Mouse (Mus musculus) natural killer cell, adult 2 months (primary cell): ENCODE data around the gene Donson.
"Not testable (repeated sequence)": the region's sequence is repeated elsewhere in the genome, so short reads cannot be mapped to it uniquely, and the experiment has no call there.

Experiments
- DNase-seq, 2 experiments: peaks; one replicate each; pipeline ENCODE4 v3.0.0; 2022; ENCODE audit warnings: low spot score in 2 of 2

Gene Donson

DNA sequence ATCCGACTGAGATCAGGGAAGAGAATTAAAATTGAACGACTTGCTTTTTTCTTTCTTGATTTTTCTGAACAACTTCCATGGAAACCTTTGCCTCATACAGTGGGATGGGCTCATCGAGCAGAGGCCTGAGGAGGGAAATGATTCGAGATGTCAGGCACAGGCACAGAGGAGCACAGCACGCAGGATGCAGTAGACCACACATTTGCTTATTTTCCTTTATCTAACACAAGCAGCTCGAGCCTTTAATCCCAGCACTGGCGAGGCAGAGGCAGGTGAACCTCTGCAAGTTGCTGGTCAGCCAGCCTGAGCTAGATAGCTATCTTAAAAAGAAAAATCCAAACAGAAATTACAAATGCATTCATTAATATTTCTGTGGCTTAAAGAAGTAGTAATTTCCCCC is 1.2 kb upstream of the Donson start:
- no peak for DNase-seq

DNA sequence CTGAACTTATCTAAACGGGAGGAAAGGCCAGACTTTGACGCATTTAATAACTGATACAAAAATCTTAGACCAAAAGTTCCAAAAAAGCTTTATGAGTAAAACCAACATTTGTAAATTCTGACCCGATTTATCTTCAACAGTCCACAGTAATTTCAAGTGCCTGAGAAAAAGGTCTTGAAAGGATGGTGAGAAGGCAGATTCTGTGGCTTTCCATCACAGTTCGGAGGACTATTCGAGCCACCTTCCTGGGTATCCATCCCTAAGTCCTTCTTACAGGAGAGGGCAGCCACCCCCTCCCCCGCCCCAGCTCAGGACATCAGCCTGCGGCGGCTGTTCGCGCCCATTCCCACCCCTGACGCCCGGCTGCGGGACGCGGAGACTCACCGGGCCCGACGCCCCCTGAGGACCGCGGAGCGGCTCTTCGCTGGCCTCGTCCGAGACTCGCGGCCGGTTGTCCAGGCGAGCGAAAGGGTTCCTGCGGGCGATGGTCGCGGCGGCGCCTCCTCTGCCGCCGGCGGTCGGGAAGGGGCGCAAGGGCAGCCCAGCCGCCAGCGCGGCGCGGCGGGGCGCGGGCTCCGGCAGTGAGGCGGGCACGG is 449 bp downstream of the Donson start:
- no peak for DNase-seq

DNA sequence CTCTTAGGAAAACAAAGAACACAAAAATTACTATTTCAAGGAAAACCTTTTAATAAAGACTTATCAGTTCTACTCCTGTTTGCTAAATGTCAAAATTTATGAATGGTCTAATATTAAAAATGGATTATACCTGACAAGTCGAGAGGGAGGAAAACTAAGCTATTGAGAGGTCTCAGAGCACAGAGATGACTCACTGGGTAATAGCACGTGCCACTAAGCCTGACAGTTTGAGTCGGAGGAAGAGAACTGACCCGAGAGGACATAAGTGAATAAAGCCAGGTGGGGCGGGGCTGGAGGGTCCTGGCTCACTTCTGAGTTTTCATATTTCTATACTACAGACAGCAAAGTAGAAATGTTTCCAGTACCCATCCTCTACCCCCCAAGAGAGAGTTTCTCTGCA is 2.2 kb downstream of the Donson start:
- no peak for DNase-seq

DNA sequence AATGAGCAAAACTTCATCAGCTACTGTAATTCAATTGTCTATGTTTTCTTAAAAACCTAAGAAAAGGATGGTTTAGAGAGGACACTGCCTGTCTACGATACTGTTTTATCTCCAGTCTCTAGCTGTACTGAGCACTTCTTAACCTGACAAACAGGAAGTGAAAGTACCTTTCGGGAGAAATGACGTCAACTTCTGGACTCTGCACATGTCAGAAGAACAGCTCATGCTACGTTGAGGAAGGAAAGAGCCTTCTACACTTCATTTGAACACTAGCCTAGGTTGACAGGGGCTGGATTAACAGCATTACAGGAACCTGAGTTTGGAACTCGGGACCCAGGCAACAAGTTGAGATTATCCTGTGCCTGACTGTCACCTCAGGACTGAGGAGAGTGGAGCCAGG is 3.0 kb downstream of the Donson start:
- peak; percentile 53 to 62 for DNase-seq

DNA sequence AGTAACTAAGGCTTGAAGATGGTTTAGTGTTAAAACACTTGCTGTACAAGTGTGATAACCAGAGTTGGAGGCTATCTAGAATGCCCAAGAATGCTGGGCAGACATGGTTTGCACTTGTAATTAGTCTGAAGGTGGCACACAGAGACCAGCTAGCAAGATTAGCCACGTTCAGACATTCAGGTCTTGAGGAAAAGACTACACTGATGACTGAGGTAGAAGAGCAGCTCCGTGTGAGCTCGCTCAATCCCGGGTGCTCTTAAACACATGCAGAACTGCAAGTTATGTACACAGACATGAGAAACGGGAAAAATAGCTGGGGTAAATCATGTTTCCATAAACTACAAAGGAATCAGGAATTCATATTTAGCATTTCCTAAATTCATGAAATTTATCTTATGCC is 7.9 kb downstream of the Donson start:
- DNase-seq = no peak

DNA sequence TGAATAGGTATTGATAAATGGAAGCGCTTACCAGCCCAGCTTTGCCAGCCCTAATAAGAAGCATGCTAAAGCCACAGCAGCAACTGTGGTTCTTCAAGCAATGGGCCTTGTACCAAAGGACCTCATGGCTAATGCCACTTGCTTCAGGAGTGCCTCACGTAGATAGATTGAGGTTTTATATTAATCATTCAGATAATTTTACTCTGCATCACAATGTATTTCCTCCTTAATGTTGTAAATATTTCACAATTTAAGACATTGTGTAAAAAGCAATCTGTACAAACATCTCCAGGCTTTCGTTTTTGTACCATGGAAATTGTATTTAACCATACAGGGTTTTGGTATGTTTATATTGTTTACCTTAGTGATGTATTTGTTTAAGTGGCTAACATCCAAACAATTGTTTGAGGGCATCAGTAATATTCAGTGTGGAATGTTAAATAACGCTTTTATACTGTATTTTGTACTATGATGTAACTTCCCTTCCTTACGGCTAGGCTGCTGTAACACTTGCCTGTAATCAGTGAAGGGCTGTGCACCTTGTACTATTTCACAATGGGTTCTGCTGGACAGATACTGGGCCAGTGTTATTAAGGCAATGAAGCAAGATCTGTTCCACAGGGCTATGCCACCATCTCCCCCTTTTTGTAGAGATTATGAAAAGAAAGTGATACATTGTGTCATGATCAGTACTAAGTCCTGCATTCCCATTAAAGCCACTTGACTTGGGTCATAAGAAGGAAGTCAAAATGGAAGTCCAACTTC is 10.2 kb downstream of the Donson start:
- no peak for DNase-seq

DNA sequence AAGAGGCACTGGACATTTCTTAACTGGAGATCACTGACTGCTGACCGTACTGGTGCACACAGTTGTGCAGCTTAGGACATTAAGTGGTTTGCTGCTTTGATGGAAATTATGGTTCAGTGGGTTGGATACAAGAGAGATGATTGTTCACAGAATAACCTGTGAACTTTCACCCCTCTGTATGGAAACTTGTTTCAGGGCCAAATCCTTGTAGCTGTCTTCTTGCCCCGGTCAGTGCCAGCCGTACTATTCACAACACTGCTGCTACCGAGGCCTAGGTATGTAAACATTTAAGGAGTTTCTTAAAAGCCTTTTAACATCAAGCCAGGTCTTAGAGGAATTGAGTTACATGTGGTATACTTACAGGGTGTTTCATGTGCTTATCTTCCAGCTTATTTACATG is 14.1 kb downstream of the Donson start:
- no peak for DNase-seq

DNA sequence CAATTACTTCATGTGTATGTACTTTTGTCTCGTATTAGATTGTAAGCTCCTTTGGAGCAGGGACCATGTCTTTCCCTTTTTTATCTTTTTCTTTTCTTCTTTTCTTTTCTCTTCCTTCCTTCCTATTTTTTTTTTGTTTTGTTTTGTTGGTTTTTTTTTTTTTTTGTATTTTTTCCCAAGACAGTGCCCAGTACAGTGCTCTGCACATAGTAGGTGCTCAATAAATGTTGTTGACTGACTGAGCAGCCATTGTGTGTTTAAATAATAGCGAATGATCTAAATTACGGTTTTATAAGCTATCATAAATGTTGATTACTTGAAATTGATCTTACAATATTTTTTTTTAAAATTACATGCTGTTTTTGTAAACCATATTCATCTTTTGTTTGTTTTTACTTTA is 24.8 kb downstream of the Donson start:
- DNase-seq = no peak

DNA sequence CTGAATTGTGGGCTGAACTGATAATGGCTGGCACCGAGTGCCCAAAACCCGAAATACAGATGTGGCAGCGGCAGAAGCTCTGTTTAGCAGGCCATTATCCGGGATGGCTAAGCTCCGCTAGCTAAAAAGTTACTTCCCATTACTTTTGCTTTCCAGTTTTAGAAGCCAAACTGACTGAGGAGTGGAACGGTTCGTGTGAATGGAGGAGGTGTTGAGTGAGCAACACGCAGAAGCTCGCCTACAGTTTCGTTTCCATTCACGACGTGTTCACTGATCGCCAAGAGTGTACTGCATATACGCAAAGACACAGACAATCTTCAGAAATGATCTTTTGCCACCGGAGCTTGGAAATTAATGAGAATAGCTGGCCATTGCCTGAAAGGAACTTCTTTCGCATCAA is 26.2 kb downstream of the Donson start:
- no peak for DNase-seq

DNA sequence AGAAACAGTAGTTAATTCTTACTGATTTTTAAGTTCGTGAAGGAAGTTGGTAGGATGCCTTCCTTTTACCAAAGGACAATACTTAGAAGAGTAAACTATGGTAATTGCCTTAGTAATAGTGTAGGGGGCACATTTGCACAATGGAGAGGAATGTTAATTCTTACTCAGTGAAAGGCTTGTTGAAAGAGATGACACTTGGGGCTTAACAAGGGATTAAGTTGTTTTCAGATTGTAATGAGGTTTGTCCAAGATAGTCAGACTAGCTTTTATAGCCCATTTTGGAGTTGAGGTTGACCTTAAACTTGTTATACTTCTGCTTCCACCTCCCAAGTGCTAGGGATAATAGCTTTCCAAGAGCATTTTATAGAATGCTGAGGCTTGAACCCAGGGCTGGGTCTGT is 27.2 kb downstream of the Donson start:
- DNase-seq = no peak

DNA sequence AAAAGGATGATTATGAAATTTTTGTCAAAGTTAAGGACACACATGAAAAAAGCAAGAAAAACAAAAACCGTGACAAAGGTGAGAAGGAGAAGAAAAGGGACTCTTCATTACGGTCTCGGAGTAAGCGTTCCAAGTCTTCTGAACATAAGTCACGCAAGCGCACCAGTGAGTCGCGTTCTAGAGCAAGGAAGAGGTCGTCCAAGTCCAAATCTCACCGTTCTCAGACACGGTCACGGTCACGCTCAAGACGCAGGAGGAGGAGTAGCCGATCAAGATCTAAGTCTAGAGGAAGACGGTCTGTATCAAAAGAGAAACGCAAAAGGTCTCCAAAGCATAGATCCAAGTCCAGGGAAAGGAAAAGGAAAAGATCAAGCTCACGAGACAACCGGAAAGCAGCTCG is 28.8 kb downstream of the Donson start:
- no peak for DNase-seq

DNA sequence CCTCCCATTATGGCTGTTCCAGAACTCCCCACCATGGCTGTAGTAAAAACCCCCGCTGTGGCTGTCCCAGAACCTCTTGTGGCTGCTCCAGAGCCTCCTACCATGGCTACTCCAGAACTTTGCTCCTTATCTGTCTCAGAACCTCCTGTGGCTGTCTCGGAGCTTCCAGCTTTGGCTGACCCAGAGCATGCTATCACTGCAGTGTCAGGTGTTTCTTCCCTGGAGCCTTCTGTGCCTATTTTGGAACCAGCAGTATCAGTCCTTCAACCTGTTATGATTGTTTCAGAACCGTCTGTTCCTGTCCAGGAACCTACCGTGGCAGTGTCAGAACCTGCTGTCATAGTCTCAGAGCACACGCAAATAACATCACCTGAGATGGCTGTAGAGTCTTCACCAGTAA is 30.1 kb downstream of the Donson start:
- DNase-seq = no peak

DNA sequence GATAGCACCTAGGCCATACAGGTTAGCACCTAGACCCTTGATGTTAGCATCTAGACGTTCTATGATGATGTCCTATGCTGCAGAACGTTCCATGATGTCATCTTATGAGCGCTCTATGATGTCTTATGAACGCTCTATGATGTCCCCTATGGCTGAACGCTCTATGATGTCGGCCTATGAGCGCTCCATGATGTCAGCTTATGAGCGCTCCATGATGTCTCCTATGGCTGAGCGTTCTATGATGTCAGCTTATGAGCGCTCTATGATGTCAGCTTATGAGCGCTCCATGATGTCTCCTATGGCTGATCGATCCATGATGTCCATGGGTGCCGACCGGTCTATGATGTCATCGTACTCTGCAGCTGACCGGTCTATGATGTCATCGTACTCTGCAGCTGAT is 31.3 kb downstream of the Donson start:
- no peak for DNase-seq

DNA sequence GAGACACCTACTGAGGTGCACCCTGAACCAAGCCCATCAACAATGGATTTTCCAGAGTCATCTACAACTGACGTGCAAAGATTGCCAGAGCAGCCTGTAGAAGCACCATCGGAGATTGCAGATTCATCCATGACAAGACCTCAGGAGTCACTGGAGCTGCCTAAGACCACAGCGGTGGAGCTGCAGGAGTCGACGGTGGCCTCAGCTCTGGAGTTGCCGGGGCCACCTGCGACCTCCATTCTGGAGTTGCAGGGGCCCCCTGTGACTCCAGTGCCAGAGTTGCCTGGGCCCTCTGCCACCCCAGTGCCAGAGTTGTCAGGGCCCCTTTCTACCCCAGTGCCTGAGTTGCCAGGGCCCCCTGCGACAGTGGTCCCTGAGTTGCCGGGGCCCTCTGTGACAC is 33.3 kb downstream of the Donson start:
- DNase-seq = no peak

DNA sequence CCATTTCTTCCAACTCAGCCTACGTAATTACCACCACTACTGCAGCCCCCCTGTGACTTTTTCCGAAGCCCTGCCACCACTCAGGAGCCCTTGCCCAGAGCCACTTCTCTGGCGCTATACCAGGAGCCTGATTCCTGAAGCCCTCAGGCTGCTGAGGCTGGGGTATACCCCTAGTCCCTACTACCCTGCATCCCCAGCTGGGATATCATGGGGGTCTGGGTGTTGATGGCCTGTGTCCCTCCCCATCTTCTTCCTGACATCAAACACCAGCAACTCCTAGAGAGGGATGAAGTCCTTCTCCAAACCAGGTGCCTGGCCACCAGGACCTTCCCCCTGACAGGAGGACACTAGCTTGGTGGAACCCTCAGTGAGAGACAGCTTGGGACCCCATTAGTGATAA is 36.4 kb downstream of the Donson start:
- no peak for DNase-seq

DNA sequence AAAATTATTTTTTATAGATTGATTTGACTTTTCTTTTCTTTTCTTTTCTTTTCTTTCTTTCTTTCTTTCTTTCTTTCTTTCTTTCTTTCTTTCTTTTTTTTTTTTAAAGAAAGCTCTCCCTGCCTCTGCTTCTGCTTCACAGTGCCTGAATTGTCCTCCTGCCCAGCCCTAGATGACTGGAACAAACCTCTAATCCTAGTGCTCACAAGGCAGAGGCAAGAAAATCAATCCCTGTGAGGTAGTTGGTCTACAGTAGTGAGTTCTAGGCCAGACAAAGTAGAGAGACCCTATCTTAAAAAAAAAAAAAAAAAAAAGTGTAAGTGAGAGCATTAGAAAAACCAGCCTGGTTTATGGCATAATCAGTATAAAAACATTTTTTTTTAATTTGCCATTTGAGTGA is 38.8 kb downstream of the Donson start:
- no peak for DNase-seq

DNA sequence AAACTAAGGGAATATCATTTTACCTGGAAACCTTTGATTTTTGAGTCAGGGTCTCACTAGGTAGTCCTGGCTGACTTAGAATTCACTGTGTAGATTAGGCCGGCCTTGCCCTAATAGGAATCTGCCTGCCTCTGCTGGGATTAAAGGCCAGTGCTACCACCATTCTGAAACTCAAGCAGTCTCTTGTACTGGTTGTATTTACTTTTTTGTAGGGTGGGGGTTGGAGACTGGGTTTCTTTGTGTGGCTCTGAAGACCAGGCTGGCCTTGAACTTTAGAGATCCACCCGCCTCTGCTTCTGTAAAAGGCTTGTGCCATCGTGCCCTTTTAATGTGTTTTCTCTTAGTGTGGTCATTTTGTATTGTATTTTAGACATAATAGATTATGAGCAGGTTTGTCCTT is 39.3 kb downstream of the Donson start:
- DNase-seq = no peak

DNA sequence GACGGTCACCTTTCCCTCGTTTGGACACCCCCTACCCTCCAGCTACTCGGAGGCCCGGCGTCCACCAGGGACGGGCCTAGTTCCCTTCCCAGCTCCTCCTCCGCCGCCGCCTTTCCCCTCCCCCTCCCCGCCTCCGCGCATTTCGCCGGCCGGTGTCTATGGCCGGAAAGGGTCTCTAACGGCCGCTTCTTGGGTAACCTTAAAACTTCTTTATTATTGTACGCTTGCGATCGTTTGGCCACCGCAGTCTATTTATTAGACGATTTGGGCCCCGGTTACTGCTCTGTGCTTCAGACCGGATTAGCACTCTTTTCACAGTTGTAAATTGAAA is 40.4 kb downstream of the Donson start:
- DNase-seq = peak; percentile 55 to 61

DNA sequence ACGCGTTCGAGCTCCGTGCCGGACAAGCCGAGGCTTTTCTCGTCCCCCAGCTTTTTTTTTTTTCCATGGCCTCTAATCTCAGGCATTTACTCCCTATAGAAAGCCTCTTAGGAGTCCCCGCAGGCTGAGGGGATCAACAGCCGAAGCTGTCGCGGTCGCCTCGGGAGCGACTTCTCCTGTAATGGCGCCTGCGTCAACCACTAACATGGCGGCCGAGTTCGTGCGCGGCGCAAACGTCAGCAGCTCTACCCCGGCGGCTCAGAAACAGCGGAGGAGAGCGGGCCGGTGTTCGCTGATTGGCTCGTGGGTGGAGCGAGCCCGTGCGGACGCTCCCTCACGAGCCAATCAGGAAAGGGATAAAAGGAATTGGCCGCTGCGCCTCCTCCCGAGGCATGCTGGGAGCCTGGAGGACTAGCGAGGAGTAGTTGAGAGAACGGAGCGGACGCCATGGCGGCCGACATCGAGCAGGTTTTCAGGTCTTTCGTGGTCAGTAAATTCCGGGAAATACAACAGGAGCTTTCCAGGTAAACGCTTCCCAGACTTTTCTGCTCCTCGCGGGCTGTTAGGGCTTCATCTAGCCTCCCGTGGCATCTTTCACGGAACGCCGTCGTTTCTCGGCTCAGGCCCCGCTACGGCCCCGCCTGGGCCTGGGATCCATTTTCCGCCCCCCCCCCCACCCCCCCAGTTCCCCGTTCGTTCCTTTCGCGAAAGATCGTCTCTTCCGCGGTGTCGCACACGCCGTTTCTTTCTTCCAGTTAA is 40.9 kb downstream of the Donson start, which contains the start of gene Son:
TSS of gene Son (plus strand) at position 46 of the 759 bp plus-strand sequence.
- DNase-seq = peak; percentile 94 to 95

DNA sequence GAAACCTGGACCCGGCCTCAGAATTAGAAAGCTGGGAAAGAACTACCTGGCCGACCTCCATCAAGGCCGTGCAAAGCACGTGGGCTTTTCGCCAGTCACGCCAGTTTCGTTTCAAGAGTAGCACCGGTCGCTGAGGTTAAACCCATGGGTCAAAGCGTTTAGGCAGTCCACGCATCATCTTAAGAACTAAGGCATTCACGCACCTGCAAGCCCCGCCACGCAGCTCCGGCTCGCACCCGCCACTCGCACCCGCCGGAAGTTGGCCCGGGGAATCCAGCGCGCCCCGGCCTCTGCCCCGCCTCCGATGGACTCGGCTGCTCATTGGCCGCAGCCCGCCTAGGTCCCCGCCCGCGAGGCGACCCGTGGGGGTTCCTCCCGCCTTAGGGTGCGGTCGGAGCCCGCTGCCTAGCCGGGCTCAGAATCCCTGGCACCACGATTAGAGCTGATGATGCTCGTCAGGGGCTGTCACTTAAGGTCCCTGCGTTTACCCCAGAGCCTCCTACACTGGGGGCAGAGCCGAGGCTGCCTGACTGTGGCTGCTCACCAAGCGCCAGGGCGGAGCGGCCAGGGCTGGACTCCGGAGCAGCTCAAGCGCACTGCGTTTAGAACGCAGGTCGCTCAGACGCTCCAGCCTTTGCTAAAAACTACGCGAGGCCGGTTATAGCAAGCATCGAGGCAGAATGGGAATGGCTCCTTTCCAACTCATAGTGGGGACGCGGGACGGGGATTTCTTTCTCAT is 41.7 kb downstream of the Donson start, which contains the start of gene Gart:
TSS of gene Gart (minus strand) at position 272 of the 739 bp plus-strand sequence.
- DNase-seq = peak; percentile 88 to 90

DNA sequence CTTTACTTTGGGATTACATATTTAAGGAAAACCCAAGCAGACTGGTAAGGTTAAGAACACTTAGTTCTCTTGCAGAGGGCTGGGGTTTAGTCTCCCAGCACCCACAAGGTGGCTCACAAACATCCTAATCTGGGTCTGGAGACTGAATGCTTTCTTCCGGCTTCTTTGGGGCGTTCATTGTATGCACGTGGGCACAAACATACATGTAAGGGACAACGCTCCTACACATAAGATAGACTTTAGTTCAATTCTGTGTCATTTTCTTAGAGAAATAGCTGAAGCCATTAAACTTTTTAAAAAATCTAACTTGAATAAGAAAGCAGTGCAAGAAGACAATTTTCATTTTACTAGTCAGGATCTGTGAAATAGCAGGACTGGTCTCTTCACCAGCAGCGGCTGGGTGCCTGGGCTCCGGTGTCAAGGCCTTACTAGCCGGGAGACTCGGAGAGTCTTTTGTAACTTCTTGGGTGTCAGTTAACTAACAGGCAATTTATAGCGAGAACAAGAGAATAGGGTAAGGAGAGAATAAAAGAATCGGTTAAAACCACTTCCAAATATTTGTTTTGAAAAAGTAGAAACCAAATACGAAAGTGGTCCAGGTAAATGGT is 42.5 kb downstream of the Donson start:
- DNase-seq = peak in 1 of 2 experiments; percentile 29

DNA sequence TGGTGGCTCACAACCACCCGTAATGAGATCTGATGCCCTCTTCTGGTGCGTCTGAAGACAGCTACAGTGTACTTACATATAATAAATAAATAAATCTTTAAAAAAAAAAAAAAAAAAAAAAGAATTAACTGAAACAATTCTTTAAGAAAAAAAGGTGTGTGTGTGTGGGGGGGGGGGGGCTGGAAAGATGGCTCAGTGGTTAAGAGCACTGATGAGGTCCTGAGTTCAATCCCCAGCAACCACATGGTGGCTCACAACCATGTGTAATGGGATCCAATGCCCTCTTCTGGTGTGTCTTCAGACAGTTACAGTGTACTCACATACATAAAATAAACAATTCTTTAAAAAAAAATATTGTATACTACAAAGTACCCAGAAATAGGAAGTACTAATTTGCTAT is 43.1 kb downstream of the Donson start:
- DNase-seq = not testable (repeated sequence)
